Mouse (Mus musculus) heart, postnatal 0 days (tissue): ENCODE results near the gene Icosl. TPM values are rescaled to one million over a fixed set of nuclear protein-coding genes. Genes with fewer than 3 reads are reported as not detected.
A peak's percentile ranks its signal among the peaks of the same experiment; 100 is the strongest.
"Not testable (repeated sequence)": the region's sequence is repeated elsewhere in the genome, so short reads cannot be mapped to it uniquely, and the experiment has no call there.

Experiments
- ATAC-seq: fragments of 200-750 bp; cut with Nextera tagmentation; 2 replicates; pipeline ENCODE4 v1.8.0; 2017; ENCODE audit warnings: low read depth, moderate number of reproducible peaks, moderate library complexity; ENCODE audit not compliant: insufficient read depth
- DNase-seq: peaks from one replicate; pipeline ENCODE4 v3.0.0-alpha.2; 2016; ENCODE audit warnings: low spot score
- H3K27ac ChIP-seq: fragments of 300-500 bp; sonication (generic); 2 replicates; pipeline ENCODE4 v1.5.1; 2014; ENCODE audit warnings: low read depth, mild to moderate bottlenecking
- H3K27me3 ChIP-seq: fragments of 300-500 bp; sonication (generic); 2 replicates; pipeline ENCODE4 v1.6.1; 2014; ENCODE audit warnings: low read length, mixed read lengths; ENCODE audit not compliant: control insufficient read depth, insufficient read depth
- H3K36me3 ChIP-seq: fragments of 300-500 bp; sonication (generic); replicated peaks from 2 replicates; pipeline ENCODE4 v1.6.1; 2014; ENCODE audit warnings: low read length, mixed read lengths; ENCODE audit not compliant: control insufficient read depth, insufficient read depth
- H3K4me1 ChIP-seq: fragments of 300-500 bp; sonication (generic); 2 replicates; pipeline ENCODE4 v1.6.1; 2014; ENCODE audit warnings: antibody characterized with exemption; ENCODE audit not compliant: control insufficient read depth, insufficient read depth
- H3K4me2 ChIP-seq: fragments of 300-500 bp; sonication (generic); 2 replicates; pipeline ENCODE4 v1.6.1; 2014; ENCODE audit warnings: low read depth, mild to moderate bottlenecking, low read length, moderate library complexity
- H3K4me3 ChIP-seq: fragments of 300-500 bp; sonication (generic); 2 replicates; pipeline ENCODE4 v1.5.1; 2014; ENCODE audit warnings: low read depth, low read length
- H3K9ac ChIP-seq: fragments of 300-500 bp; sonication (generic); replicated peaks from 2 replicates; pipeline ENCODE4 v1.6.1; 2014; ENCODE audit warnings: low read depth, low read length, mixed read lengths
- H3K9me3 ChIP-seq: fragments of 300-500 bp; sonication (generic); replicated peaks from 2 replicates; pipeline ENCODE4 v1.6.1; 2016; ENCODE audit warnings: low read length; ENCODE audit not compliant: control insufficient read depth
- CTCF ChIP-seq: IDR thresholded peaks from 2 replicates; pipeline ENCODE4 v1.5.1; 2016; ENCODE audit warnings: antibody characterized with exemption, control low read depth, low read depth
- EP300 ChIP-seq: IDR thresholded peaks from 2 replicates; pipeline ENCODE4 v1.6.1; 2016; ENCODE audit warnings: antibody characterized with exemption, low read depth
- WGBS: fragments of 180-500 bp; shearing (Covaris S2); extraction: QIAGEN DNeasy Blood & Tissue Kit; methylation state at CpG from one replicate; pipeline ENCODE4 v1.1.7; 2014; 5-methylcytosine and 5-hydroxymethylcytosine counted together
- polyA plus RNA-seq: library from polyadenylated mRNA; unstranded; fragments of >200 nt; fragmentation: Nextera tagmentation; extraction: Ambion mirVana; gene quantifications from 2 replicates; pipeline ENCODE4 v1.2.1, GENCODE M21; 2015
- total RNA-seq: library from RNA; depleted of rRNA; stranded (reverse); fragments of >200 nt; gene quantifications from 2 replicates; pipeline ENCODE4 v1.2.3, GENCODE M21; 2014; ENCODE audit warnings: low replicate concordance

Icosl gene
- total and polyA plus RNA-seq, 2 experiments from 2014 or later: 1.9 to 7.4 TPM

DNA sequence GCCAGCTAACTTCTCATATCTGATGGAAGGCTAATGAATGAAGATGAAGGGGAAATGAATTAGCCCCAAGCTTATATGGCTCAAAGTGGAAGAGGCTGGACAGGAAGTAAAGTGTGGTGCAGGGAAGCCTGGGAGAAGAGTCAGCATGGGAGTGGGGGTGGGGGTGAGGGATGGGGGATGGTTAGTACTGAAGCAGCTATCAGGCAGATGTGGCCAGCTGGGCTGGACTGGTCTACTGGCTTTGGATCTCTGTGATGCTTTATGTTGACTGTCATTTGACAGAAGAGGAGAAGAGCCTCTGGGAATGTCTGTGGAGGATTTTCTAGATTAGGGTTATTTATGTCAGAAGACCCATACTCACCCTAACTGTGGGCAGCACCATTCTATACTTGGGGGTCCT, 26.1 kb downstream of the Icosl start:
- Histone ChIP-seq H3K9me3 (no peaks in the 10 kb centered on the region), H3K4me3 (no peak overlapping the region), H3K36me3 (no peaks in the 10 kb centered on the region), H3K27me3 (no peaks in the 10 kb centered on the region), H3K9ac (no peak overlapping the region), H3K4me2 (no peak overlapping the region), H3K27ac (no peak overlapping the region), H3K4me1 (no peaks in the 10 kb centered on the region)
- TF ChIP-seq EP300: no peak
- no peak for TF ChIP-seq CTCF
- no peak for DNase-seq
- no peak for ATAC-seq

DNA sequence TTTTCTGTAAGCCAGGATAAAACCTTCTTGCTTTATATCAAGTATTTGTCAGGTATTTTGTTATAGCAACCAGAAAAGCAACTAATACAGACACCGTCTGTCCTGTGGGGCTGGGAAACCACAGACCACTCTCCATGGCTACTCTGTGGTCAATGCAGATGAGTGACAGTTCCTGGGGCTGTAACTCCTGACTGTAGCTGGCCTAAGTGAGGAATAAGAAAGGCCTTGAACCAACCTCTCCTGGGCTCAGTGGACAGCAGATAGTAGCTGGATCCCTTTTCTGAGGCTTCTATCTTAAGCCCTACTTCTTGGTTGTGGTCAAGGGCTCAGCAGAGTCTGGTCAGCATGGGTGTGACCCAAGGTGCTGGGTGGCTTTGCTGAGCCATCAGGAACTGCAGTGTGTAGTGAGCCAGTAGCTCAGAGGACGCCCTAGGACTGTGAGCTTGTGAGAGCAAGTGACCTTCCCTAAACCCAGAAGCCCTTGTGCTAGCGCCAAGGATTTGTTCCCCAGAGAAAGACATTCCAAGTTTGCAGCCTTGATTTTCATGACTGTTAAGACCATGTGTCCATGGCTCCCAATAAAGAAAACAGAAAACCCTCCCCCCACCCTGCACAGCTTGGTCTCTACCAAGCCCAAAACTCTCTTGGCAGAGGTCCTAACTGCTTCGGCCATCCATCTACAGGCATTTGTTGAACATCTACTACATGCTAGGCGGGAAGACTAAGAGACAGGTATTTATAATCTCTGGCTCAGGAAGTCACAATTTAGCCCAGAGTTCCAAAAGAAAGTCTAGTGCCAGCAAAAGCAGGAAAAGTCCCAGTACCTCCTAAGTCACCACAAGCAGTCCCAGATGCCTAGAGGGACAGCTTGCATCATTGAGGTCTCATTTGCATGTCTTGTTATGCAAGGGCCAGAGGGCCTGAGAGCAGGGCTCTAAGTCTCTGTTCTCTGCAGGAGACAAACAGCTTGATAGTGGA, 27.1 kb downstream of the Icosl start:
- WGBS: 75% methylated on average over 5 of the region's 5 CpGs
- TF ChIP-seq EP300 (no peak), CTCF (no peak)
- ATAC-seq (no peak), DNase-seq (no peak)
- Histone ChIP-seq H3K27me3 (no peaks in the 10 kb centered on the region), H3K4me3 (no peak overlapping the region), H3K27ac (no peak overlapping the region), H3K9me3 (no peaks in the 10 kb centered on the region), H3K4me2 (no peak overlapping the region), H3K4me1 (no peaks in the 10 kb centered on the region), H3K9ac (no peak overlapping the region), H3K36me3 (no peaks in the 10 kb centered on the region)

DNA sequence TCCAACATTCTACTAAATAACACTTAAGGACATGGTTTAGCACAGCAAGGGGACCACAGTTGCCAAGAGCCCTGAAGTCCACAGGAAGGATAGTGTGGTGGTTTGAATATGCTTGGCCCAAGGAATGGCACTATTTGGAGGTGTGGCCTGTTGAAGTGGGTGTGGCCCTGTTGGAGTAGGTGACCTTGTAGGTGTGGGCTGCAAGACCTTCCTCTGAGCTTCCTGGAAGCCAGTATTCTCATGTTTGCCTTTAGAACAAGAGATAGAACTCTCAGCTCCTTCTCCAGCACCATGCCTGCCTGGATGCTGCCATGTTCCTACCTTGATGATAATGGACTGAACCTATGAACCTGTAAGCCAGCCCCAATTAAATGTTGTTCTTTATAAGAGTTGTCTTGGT, 30.8 kb downstream of the Icosl start:
- H3K27ac ChIP-seq, H3K4me1 ChIP-seq, H3K9me3 ChIP-seq, H3K9ac ChIP-seq, H3K4me2 ChIP-seq, ATAC-seq, H3K27me3 ChIP-seq, H3K4me3 ChIP-seq, DNase-seq, H3K36me3 ChIP-seq: not testable (repeated sequence)

DNA sequence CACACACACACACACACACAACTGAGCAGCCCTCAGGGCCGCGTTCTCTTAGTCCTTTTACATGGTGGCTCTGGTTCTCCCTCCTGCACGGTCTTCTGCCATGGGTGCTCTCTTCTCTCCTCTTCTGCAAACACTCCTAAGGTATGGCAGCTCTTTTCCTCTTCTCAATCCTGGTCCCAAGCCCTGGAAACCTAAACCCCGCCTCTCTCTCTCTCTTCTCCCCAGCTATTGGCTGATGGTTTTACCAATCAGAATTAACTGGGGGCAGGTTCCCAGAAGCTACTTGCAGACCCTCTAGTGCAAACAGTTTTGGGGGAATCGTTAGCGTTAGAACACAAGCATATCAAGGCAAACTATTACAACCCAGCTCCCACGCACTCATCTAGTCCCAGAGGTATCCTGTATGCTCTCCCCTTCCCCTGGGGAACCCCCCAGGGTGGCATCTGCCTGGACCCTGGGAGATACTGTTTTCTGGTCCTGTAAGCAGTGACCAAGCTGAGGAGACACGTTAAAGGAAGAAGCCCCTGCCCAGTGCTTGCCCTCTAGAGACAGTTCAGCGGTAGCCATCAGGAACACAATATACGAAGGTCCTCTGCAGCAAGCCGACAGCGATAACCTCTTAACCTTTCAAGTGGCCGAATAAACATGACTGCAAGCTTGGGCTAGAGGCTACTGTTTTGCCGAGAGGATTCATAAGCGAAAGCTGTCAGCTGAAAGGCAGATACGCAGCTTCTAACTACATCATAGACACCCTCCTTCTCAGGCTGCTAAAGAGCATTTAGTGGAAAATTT, 32.1 kb downstream of the Icosl start:
- no peak for DNase-seq
- no peaks in the 10 kb centered on the region for H3K9me3 ChIP-seq
- no peak overlapping the region for H3K27ac ChIP-seq
- no peak overlapping the region for H3K9ac ChIP-seq
- H3K4me3 ChIP-seq: no peak overlapping the region
- H3K36me3 ChIP-seq: no peaks in the 10 kb centered on the region
- H3K27me3 ChIP-seq: no peaks in the 10 kb centered on the region
- no peaks in the 10 kb centered on the region for H3K4me1 ChIP-seq
- WGBS: 9% methylated on average over 16 of the region's 16 CpGs
- peak overlapping the region; percentile 34 for H3K4me2 ChIP-seq
- peak; percentile 27; the same call in 1 of the 2 replicates for ATAC-seq
- no peak for TF ChIP-seq CTCF
- no peak for TF ChIP-seq EP300

DNA sequence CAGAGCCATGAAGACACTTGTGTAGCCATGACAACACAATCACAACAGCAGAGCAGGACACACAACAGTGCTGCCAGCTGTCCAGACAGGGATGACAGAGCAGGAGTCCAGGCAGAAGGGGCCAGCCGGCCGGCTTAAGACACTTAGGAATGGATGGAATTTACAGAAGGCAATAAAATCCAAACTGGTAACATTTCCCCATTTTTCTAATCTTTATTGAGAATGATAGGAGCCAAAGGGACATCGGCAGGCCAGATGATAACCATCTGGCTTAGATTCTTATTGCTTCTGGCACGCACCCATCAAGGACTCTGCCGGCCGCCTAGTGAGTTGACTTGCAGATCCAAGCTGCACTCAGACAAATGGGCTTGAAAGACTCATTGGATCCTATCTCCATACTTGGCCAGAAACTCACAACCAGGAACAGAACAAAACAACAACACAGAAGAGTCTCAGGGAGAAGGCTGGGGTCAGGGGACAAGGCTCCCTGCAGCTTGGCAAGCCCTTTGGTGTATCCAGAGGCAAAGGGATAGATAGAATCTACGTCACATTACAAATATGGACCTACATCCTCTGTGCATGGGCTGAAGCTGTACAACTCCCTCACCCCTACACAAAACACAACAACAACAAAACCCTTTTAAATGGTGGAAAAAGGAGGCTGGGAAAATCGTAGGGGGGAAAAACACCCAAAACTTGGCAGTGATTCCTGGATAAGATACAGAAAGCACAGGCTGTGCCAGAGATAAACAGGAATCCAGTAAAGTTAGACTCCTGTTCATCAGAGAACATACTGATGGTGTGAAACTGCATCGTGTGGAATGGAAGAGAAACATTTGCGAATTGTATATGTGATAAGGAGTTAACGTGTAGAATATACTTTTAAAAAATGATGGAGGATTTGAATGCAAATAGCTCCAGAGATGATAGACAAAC, 35.7 kb downstream of the Icosl start:
- no peak for ATAC-seq
- H3K27me3 ChIP-seq: no peaks in the 10 kb centered on the region
- H3K9ac ChIP-seq: no peak overlapping the region
- H3K9me3 ChIP-seq: no peaks in the 10 kb centered on the region; the same call in 1 of the 2 replicates
- no peaks in the 10 kb centered on the region for H3K4me1 ChIP-seq
- no peak overlapping the region for H3K4me3 ChIP-seq
- no peaks in the 10 kb centered on the region for H3K36me3 ChIP-seq
- DNase-seq: no peak
- no peak overlapping the region for H3K4me2 ChIP-seq
- WGBS: 57% methylated on average over 11 of the region's 11 CpGs
- no peak overlapping the region for H3K27ac ChIP-seq
- no peak for TF ChIP-seq CTCF
- no peak for TF ChIP-seq EP300
